Mouse (Mus musculus) heart, adult 2 months (tissue): Measurements from ENCODE around the gene Gba2. TPM values are rescaled to one million over a fixed set of nuclear protein-coding genes. Genes with fewer than 3 reads are reported as not detected.
"Not testable (repeated sequence)": the region's sequence is repeated elsewhere in the genome, so short reads cannot be mapped to it uniquely, and the experiment has no call there.

Experiments
- DNase-seq, 2 experiments: peaks; one replicate each; pipeline ENCODE4 v3.0.0; 2021
- H3K27ac ChIP-seq: fragments of 200-600 bp; 2 replicates; pipeline ENCODE4 v1.8.1; 2022
- H3K27me3 ChIP-seq: fragments of 200-500 bp; 2 replicates; pipeline ENCODE4 v1.6.1; 2012; ENCODE audit warnings: mild to moderate bottlenecking, low read length, inconsistent platforms, mixed read lengths; ENCODE audit not compliant: control insufficient read depth, insufficient read depth
- H3K36me3 ChIP-seq: fragments of 200-500 bp; 2 replicates; pipeline ENCODE4 v1.6.1; 2012; ENCODE audit warnings: low read length, inconsistent platforms; ENCODE audit not compliant: control insufficient read depth, insufficient read depth
- H3K4me1 ChIP-seq: fragments of 200-500 bp; 2 replicates; pipeline ENCODE4 v1.6.1; 2011; ENCODE audit warnings: low read length; ENCODE audit not compliant: control insufficient read depth, insufficient read depth
- H3K4me3 ChIP-seq: fragments of 200-600 bp; 2 replicates; pipeline ENCODE4 v1.8.1; 2022
- H3K79me2 ChIP-seq: fragments of 200-500 bp; replicated peaks from 2 replicates; pipeline ENCODE4 v1.6.1; 2012; ENCODE audit warnings: mild to moderate bottlenecking, inconsistent platforms, low read length, moderate library complexity, mixed read lengths; ENCODE audit not compliant: control insufficient read depth, insufficient read depth
- H3K9ac ChIP-seq: fragments of 200-500 bp; 2 replicates; pipeline ENCODE4 v1.6.1; 2012; ENCODE audit warnings: low read depth, mild to moderate bottlenecking, control low read depth, inconsistent platforms, low read length, mixed read lengths
- CTCF ChIP-seq: fragments of 200-600 bp; IDR thresholded peaks from 2 replicates; pipeline ENCODE4 v1.8.1; 2022; ENCODE audit warnings: antibody characterized with exemption, mild to moderate bottlenecking, moderate library complexity
- EP300 ChIP-seq: fragments of 200-500 bp; IDR thresholded peaks from 2 replicates; pipeline ENCODE4 v1.6.1; 2011; ENCODE audit warnings: low read depth, low read length, control low read depth; ENCODE audit not compliant: insufficient read depth
- POLR2A ChIP-seq: fragments of 200-500 bp; IDR thresholded peaks from 2 replicates; pipeline ENCODE4 v1.6.1; 2011; ENCODE audit warnings: mild to moderate bottlenecking, low read depth, low read length, control low read depth; ENCODE audit not compliant: insufficient read depth
- WGBS: fragments of 180-500 bp; shearing (Covaris S2); methylation state at CpG from one replicate; pipeline ENCODE4 v1.1.7; 2018; 5-methylcytosine and 5-hydroxymethylcytosine counted together
- intact Hi-C: fragments of 180-260 bp; cut with DNase I; formaldehyde crosslinking; loops from one replicate; pipeline ENCODE4 v1.15.1; 2025
- polyA plus RNA-seq: library from polyadenylated mRNA; depleted of rRNA; stranded (reverse); fragments of >200 nt; gene quantifications from 2 replicates; pipeline ENCODE4 v1.2.3, GENCODE M21; 2012
- total RNA-seq, 2 experiments: library from RNA; stranded (reverse); gene quantifications; 2 replicates each; pipeline ENCODE4 v1.2.3; 2021

Gba2 gene
- total and polyA plus RNA-seq, 3 experiments: 11.5 to 18.2 (median 13.2) TPM

DNA sequence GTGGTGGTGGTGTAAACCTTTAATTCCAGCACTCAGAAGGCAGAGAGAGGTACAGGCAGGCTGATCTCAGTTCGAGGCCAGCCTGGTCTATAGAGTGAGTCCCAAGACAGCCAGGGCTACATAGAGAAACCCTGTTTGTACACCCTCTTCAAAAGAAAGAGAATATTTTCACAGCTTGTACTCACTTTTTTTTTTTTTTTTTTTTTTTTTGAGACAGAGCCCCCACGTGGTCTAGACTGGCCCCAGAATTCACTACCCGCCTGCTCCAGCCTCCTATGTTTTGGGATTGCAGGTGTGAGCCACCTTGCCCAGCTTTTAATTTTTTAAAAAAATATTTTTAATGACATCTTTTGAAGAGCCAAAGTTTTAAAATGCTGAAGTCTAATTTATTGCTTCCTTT is 25.4 kb upstream of the Gba2 start:
- WGBS: 77% methylated on average over 3 of the region's 3 CpGs
- Histone ChIP-seq H3K9ac (no peak overlapping the region), H3K36me3 (no peaks in the 10 kb centered on the region), H3K4me1 (no peaks in the 10 kb centered on the region), H3K4me3 (no peak overlapping the region), H3K27me3 (no peaks in the 10 kb centered on the region), H3K27ac (no peak overlapping the region), H3K79me2 (no peaks in the 10 kb centered on the region)
- intact Hi-C loops: no loop called here
- no peak for TF ChIP-seq POLR2A
- TF ChIP-seq EP300: no peak
- TF ChIP-seq CTCF: no peak
- DNase-seq: no peak

DNA sequence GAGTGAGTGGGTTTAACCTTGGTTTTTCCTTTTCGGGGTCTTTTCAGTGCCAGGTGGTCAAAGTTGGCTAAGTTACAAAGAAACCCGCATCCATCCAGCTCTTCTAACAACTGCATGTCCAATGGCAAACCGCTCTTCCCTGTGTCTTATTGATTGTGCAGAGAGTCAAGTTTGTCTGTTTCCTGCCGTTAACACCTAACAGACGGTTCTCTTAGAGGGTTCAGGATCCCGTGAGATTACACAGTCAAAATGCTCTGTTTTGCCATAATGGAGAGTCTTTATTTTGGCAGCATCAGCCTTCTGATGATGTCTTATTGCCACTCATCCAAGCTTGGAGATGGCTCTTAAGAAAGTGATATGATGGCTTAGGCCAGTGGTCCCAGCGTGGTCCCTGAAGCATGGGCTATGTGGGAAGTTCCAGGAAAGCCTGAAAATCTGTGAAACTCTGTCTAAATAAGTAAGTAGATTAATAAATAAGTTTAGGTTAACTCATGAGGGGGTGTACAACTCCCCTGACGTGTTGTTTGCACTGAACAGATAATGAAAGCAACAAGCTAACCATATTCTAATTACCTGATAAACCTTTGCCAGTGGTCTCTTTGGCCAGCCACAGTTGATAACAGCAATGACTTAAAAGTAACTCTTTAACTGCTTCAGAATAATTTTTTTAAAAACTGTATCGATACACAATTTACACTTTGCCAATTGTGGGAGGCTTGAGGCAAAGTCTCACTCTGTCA is 21.7 kb upstream of the Gba2 start:
- Histone ChIP-seq H3K27me3 (no peaks in the 10 kb centered on the region), H3K79me2 (no peaks in the 10 kb centered on the region), H3K9ac (no peak overlapping the region), H3K4me1 (no peaks in the 10 kb centered on the region), H3K36me3 (no peaks in the 10 kb centered on the region), H3K4me3 (no peak overlapping the region), H3K27ac (no peak overlapping the region)
- TF ChIP-seq CTCF: no peak
- no peak for TF ChIP-seq POLR2A
- no peak for TF ChIP-seq EP300
- WGBS: 70% methylated on average over 9 of the region's 9 CpGs
- no peak for DNase-seq
- intact Hi-C loops: no loop called here

DNA sequence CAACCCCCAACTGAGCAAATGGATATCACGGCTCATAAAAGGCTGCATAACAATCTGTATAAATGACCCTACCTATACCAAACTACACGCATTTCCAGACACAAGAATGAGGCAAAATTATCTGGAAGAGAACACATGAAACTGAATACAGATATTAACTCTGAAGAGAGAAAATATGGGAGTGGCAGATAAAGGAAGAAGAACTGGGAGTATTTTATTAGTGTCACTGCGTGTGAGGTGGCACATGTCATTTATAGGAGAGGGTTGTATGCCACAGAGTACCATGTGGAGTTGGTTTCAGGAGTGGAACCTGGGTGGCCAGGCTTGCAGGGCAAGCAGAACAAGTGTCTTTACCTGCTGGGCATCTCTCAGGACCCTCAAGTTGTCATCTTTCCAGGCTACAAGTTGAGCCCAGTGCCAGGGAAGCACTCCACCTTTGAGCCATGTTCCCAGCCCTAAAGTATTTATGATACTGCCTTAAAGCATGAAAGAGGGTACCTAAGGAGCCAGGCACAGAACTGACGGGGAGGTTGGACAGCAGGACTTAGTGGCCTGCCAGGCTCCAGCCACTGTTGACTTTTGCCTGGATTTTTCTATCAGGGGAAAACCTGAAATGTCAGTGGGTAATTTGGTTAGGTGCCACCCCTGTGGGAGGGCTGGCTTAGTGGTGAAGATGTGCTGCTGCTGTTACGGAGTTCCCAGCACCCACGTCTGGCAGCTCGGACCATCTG is 20.1 kb upstream of the Gba2 start:
- Histone ChIP-seq H3K36me3 (no peaks in the 10 kb centered on the region), H3K27me3 (no peaks in the 10 kb centered on the region), H3K4me3 (no peak overlapping the region), H3K27ac (no peak overlapping the region), H3K79me2 (no peaks in the 10 kb centered on the region), H3K4me1 (no peaks in the 10 kb centered on the region), H3K9ac (no peak overlapping the region)
- TF ChIP-seq EP300 (no peak), POLR2A (no peak), CTCF (no peak)
- DNase-seq: no peak
- intact Hi-C loops: no loop called here
- 81% methylated on average over 7 of the region's 7 CpGs for WGBS

DNA sequence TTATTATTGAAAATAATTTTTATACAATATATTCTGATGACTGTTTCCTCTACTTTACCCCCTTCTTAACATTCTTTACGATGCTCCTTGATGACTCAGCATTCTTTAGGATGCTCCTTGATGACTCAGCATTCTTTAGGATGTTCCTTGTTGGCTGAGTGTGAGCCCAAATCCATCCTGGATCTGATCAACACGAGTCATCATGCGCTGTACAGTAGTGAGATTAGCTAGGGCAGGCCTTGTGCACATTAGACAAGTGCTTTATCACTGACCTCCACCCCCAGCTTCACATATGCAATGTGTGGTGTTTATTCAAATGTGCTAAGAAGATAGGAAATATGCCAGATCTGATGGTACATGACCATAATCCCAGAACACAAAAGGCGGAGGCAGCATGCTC is 19.5 kb upstream of the Gba2 start:
- Histone ChIP-seq H3K9ac (no peak overlapping the region), H3K27me3 (no peaks in the 10 kb centered on the region), H3K27ac (no peak overlapping the region), H3K79me2 (no peaks in the 10 kb centered on the region), H3K4me3 (no peak overlapping the region), H3K36me3 (no peaks in the 10 kb centered on the region), H3K4me1 (no peaks in the 10 kb centered on the region)
- no peak for TF ChIP-seq POLR2A
- TF ChIP-seq CTCF: no peak
- WGBS: 73% methylated on average over 4 of the region's 4 CpGs
- no peak for DNase-seq
- intact Hi-C loops: no loop called here

DNA sequence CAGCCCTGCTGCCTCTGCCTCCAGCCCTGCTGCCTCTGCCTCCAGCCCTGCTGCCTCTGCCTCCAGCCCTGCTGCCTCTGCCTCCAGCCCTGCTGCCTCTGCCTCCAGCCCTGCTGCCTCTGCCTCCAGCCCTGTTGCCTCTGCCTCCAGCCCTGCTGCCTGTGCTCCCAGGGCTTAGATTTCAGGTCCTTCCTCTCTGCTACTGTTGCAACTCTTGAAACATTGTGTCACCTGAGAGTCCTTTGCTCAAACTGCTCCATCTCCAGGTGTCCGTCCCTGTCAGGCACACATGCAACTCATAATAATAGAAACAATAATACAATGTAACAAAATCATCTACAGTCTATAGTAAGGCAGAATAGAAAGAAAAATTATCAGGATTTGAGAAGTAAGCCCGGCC is 17.9 kb upstream of the Gba2 start:
- whole genome bisulfite sequencing: 82% methylated on average over 2 of the region's 2 CpGs
- H3K36me3 ChIP-seq, H3K27me3 ChIP-seq, H3K4me1 ChIP-seq, intact Hi-C loops, H3K27ac ChIP-seq, DNase-seq, H3K79me2 ChIP-seq, H3K4me3 ChIP-seq, H3K9ac ChIP-seq: not testable (repeated sequence)

DNA sequence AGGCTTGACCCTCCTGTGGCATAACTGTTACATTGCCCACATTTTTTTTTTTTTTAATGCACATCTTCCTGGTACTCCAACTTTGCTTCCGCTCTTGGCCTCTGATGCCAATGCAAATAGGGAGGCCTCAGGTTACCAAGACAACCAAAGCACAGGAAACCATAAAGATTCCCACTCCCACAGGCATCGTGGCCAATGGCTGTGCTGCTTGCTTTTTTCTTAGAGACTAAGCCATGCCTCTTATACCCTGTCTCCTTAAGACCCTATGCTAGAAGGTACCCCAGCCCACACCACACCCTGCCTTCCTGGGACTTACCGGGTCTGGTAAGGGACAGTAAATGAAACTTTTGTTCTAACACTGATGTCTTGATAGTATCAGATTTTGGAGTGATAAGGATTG is 14.8 kb upstream of the Gba2 start:
- 69% methylated on average over 3 of the region's 3 CpGs for WGBS
- Histone ChIP-seq H3K9ac (no peak overlapping the region), H3K4me3 (no peak overlapping the region), H3K79me2 (no peaks in the 10 kb centered on the region), H3K4me1 (peaks cover 2% of the 10 kb centered on the region; the same call in 1 of the 2 replicates), H3K36me3 (no peaks in the 10 kb centered on the region), H3K27ac (no peak overlapping the region), H3K27me3 (no peaks in the 10 kb centered on the region)
- intact Hi-C loops: no loop called here
- TF ChIP-seq EP300: no peak
- TF ChIP-seq POLR2A: no peak
- no peak for TF ChIP-seq CTCF
- no peak for DNase-seq
